Mouse (Mus musculus) heart, embryonic 10.5 days (tissue): ENCODE measurements around the gene Rps19. TPM values are rescaled to one million over a fixed set of nuclear protein-coding genes. Genes with fewer than 3 reads are reported as not detected.

Experiments
- DNase-seq: peaks from one replicate; pipeline ENCODE4 v3.0.0-alpha.2; 2017; ENCODE audit warnings: low spot score
- H3K27ac ChIP-seq: fragments of 300-500 bp; sonication (generic); 2 replicates; pipeline ENCODE4 v1.5.1; 2016; ENCODE audit warnings: mild to moderate bottlenecking
- H3K27me3 ChIP-seq: fragments of 300-500 bp; sonication (generic); 2 replicates; pipeline ENCODE4 v1.6.1; 2016; ENCODE audit warnings: mild to moderate bottlenecking; ENCODE audit not compliant: poor library complexity, insufficient read depth, severe bottlenecking
- H3K36me3 ChIP-seq: fragments of 300-500 bp; sonication (generic); 2 replicates; pipeline ENCODE4 v1.6.1; 2016; ENCODE audit warnings: mild to moderate bottlenecking, moderate library complexity
- H3K4me1 ChIP-seq: fragments of 300-500 bp; sonication (generic); 2 replicates; pipeline ENCODE4 v1.6.1; 2016; ENCODE audit warnings: mild to moderate bottlenecking
- H3K4me3 ChIP-seq: fragments of 300-500 bp; sonication (generic); 2 replicates; pipeline ENCODE4 v1.5.1; 2016; ENCODE audit warnings: mild to moderate bottlenecking, moderate library complexity
- H3K9me3 ChIP-seq: fragments of 300-500 bp; sonication (generic); 2 replicates; pipeline ENCODE4 v1.6.1; 2016; ENCODE audit warnings: mild to moderate bottlenecking, moderate library complexity
- WGBS: fragments of 180-500 bp; shearing (Covaris S2); methylation state at CpG from one replicate; pipeline ENCODE4 v1.1.7; 2016; 5-methylcytosine and 5-hydroxymethylcytosine counted together
- polyA plus RNA-seq: library from polyadenylated mRNA; unstranded; fragments of >200 nt; fragmentation: Nextera tagmentation; extraction: Ambion mirVana; gene quantifications from 2 replicates; pipeline ENCODE4 v1.2.1, GENCODE M21; 2016

Gene Rps19
- polyA plus RNA-seq, 1 experiment from 2014 or later: 1,854 TPM

DNA sequence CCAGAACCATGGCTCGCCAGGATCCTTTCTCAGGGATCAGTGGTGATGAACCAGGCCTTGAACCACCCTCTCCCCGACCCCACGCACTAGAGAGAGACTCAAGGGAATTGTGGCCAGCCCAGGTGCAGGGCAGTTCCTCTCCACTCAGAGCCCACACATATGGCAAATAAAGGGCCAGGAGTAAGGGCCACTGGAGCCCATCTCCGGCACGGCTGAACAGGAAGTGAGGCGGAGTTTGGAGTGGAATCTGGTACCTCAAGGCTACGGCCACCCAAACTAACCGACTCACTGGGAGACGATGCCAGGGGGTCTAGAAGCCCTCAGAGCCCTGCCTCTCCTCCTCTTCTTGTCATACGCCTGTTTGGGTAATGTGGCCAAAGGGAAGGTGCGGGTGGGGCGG lies 13.1 kb downstream of the Rps19 start, which contains the start of gene Cd79a:
TSS of gene Cd79a (plus strand) at position 158 of the 400 bp plus-strand sequence.
- 0 out of 2 replicates have a peak, but pooled peaks cover 1% of the 10 kb centered on the region for H3K4me1 ChIP-seq
- H3K27me3 ChIP-seq: no peaks in the 10 kb centered on the region
- H3K36me3 ChIP-seq: no peaks in the 10 kb centered on the region
- WGBS: 70% methylated on average over 12 of the region's 12 CpGs
- no peak within 1 kb of the TSS for H3K27ac ChIP-seq
- H3K4me3 ChIP-seq: no peak within 1 kb of the TSS
- no peak for DNase-seq
- no peaks in the 10 kb centered on the region for H3K9me3 ChIP-seq

DNA sequence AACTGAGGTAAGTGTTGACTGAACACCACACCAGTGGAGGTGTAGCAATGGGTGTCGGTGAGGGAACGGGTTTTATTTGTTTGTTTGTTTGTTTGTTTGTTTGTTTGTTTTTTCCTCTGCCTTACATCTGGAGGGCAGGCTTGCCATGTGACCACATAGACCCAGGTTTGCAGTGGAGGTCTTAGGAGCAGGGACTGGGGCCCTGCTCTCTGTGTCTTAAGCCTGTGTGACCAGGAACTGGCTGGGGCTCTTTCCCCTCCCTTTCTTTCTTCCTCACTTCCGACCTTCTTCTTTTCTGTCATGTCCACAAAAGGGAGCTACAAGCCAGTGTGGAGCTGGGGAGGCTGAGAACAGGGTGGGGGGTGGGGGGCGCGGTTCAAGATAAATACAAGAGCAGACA lies 13.8 kb downstream of the Rps19 start:
- no peak overlapping the region for H3K27ac ChIP-seq
- 78% methylated on average over 5 of the region's 5 CpGs for WGBS
- no peaks in the 10 kb centered on the region for H3K27me3 ChIP-seq
- H3K4me3 ChIP-seq: no peak overlapping the region
- H3K36me3 ChIP-seq: no peaks in the 10 kb centered on the region
- H3K4me1 ChIP-seq: 0 out of 2 replicates have a peak, but pooled peaks cover 6% of the 10 kb centered on the region
- H3K9me3 ChIP-seq: no peaks in the 10 kb centered on the region
- DNase-seq: no peak

DNA sequence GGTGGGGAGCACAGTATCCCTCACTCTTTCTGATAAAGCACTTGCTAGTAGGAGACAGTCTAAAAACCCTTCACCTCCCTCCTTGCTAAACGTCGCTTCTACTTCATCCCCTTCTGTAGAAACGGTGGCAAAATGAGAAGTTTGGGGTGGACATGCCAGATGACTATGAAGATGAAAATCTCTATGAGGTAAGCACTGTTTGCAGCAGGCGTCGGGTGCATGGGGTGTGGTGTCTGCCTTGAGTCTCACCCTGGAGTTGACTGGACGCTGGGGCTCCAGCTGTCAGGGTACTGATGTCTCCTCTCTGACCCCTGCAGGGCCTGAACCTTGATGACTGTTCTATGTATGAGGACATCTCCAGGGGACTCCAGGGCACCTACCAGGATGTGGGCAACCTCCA lies 16.9 kb downstream of the Rps19 start:
- Histone ChIP-seq H3K9me3 (no peaks in the 10 kb centered on the region), H3K27ac (no peak overlapping the region), H3K27me3 (no peaks in the 10 kb centered on the region), H3K4me3 (no peak overlapping the region), H3K36me3 (no peaks in the 10 kb centered on the region), H3K4me1 (peaks cover 25% of the 10 kb centered on the region)
- DNase-seq: no peak
- 70% methylated on average over 6 of the region's 6 CpGs for WGBS

DNA sequence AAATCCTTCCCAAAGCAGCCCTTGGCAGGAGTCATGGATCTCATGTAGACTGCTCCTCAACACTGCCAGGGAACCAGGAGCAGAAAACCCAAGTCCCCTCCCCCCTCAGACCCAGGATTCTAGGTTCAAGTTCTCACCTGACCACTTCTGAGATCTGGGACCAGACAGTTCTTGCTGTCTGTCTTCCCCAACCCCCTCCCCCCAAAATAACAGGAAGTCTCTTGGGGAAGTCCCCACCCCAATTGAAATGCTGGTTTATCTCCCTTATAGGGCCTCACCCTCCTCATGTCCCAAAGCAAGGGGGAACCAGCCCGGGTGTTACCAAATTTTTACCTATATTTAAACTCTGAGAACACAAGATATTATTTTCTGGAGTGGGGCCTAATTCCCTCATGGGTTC lies 17.7 kb downstream of the Rps19 start:
- DNase-seq: no peak
- Histone ChIP-seq H3K4me1 (peaks cover 33% of the 10 kb centered on the region), H3K27ac (peak overlapping the region; percentile 94; the same call in 1 of the 2 replicates), H3K9me3 (no peaks in the 10 kb centered on the region), H3K27me3 (no peaks in the 10 kb centered on the region), H3K4me3 (peak overlapping the region; percentile 80; the same call in 1 of the 2 replicates), H3K36me3 (no peaks in the 10 kb centered on the region)
- WGBS: 36% methylated on average over 1 of the region's 1 CpGs

DNA sequence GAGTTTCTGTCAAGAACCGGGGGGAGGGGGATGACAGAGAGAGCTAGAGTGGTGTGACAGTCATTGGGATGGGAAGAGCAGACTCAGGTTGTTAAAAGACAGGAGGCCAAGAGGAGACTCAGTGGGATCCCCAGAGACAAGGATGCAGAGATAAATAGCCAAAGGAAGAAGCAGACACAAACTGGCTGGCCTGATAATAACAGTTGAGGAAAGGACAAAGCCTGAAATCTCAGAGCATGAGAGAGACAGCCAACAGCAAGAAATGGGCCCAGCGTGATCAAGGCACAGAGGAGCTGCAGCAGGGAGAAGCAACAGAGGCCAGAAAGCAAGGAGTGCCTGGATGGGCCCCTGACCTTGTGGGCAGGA lies 18.1 kb downstream of the Rps19 start:
- no peak for DNase-seq
- H3K4me3 ChIP-seq: peak overlapping the region; percentile 80
- H3K4me1 ChIP-seq: peaks cover 37% of the 10 kb centered on the region
- WGBS: 48% methylated on average over 2 of the region's 2 CpGs
- peak overlapping the region; percentile 94 for H3K27ac ChIP-seq
- no peaks in the 10 kb centered on the region for H3K9me3 ChIP-seq
- H3K36me3 ChIP-seq: no peaks in the 10 kb centered on the region
- H3K27me3 ChIP-seq: no peaks in the 10 kb centered on the region

DNA sequence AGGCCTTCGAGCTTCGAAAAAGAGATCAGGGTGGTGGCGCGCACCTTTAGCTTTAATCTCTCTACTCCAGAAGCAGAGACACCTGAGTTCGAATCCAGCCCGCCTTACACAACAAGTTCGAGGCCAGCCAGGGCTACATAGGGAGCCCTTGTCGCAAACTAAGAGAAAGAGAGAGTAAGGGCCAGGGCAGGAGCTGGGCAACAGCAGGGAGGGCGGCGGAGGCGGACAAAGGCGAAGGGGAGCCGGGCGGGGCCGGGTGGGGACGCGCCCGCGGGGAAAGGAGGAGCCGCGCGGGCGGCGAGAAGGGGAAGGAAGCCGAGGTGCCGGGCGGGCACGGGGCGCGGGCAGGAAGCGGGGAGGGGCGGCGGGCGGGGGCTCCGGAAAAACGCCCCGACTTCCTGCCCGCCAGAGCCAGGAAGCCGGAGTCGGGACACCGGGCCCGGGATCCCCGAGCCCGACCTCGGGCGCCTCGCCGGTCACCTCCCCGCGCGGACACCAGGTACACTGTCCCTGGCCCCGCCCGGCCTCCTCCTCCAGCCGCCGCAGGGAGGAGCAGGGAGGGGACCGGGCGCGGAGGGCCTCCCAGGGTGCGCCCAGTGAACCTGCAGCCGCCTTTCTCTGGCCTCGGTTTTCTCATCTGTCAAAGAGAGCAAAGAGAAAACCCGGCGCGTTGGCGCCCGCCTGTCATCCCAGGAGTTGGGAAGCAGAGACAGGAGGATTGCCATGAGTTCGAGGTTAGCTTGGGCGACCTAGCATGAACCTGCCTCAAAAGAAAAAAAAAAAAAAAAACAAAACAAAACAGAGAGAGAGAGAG lies 18.7 kb downstream of the Rps19 start, which contains the start of gene Arhgef1:
TSS of gene Arhgef1 (plus strand) at position 283 of the 814 bp plus-strand sequence.
- DNase-seq: peak; percentile 88
- H3K36me3 ChIP-seq: peaks cover 4% of the 10 kb centered on the region
- peak within 1 kb of the TSS; percentile 94 for H3K27ac ChIP-seq
- H3K4me1 ChIP-seq: peaks cover 42% of the 10 kb centered on the region
- H3K4me3 ChIP-seq: peak within 1 kb of the TSS; percentile 80
- no peaks in the 10 kb centered on the region for H3K9me3 ChIP-seq
- no peaks in the 10 kb centered on the region for H3K27me3 ChIP-seq
- 5% methylated on average over 64 of the region's 68 CpGs for WGBS

DNA sequence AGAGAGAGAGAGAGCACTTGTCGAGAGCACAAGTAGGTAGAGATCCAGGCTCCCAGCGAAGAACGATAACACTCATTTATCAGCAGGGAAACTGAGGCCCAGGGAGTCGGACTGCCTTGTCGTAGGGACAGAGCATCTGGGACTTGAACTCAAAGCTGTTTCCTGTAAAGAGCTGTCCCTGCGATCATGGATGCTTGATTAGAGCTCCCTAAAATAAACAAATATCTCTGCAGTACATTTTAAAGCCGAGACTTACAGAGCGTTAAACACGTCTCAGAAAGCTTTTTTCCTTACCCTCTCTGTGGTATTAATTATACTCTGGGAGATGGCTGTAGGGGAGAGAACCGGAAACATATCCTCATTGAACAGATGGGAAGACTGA lies 19.3 kb downstream of the Rps19 start:
- DNase-seq: no peak
- no peaks in the 10 kb centered on the region for H3K27me3 ChIP-seq
- no peaks in the 10 kb centered on the region for H3K9me3 ChIP-seq
- H3K4me1 ChIP-seq: peaks cover 46% of the 10 kb centered on the region
- 34% methylated on average over 10 of the region's 10 CpGs for WGBS
- peaks cover 10% of the 10 kb centered on the region for H3K36me3 ChIP-seq
- H3K4me3 ChIP-seq: peak overlapping the region; percentile 80
- H3K27ac ChIP-seq: peak overlapping the region; percentile 94

DNA sequence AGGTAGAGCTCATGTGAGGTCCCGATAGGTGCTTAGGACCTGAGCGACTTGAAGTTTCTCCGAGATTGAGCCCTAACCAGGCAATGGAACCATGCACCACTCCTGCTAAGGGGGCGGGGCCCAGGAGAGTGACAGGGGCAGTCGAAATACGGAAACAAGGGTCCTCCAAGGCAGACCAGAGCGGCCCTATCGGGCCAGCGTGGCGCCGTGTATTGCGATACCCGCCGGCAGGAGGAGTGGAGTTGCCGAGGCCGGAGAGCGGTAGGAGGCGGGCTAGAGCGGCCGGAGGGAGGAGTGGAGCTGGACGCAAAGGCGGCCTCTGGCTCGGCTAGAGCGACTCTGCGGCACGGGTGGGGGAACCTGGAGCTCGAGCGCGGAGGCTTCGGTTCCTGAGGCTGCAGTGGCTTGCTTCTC lies 19.9 kb downstream of the Rps19 start:
- DNase-seq: peak; percentile 99
- peak overlapping the region; percentile 88 for H3K27ac ChIP-seq
- H3K4me3 ChIP-seq: peak overlapping the region; percentile 80
- WGBS: 0% methylated on average over 30 of the region's 30 CpGs
- H3K4me1 ChIP-seq: peaks cover 46% of the 10 kb centered on the region
- H3K9me3 ChIP-seq: no peaks in the 10 kb centered on the region
- peaks cover 16% of the 10 kb centered on the region for H3K36me3 ChIP-seq
- H3K27me3 ChIP-seq: no peaks in the 10 kb centered on the region

DNA sequence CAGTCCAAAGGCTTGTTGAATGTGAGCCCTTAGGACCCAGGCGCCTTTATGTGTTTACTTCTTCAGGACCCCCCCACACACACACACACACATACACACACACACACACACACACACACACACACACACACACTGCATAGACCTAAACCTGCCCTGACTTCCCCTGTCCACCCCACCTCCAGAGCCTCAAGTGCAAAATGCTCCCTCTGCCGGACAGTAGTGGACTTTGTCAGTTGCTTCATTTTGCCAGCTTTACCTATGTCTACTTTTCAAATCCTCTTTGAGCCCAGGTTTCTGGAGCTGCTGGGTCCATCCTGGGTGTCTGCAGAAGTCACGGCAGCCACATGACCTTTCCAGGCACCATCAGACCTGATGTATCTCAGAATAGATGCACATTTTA lies 20.8 kb downstream of the Rps19 start:
- Histone ChIP-seq H3K27me3 (no peaks in the 10 kb centered on the region), H3K4me1 (peaks cover 46% of the 10 kb centered on the region), H3K9me3 (no peaks in the 10 kb centered on the region), H3K4me3 (peak overlapping the region; percentile 80), H3K36me3 (peaks cover 24% of the 10 kb centered on the region), H3K27ac (peak overlapping the region; percentile 88)
- DNase-seq: peak; percentile 87
- WGBS: 14% methylated on average over 3 of the region's 3 CpGs

DNA sequence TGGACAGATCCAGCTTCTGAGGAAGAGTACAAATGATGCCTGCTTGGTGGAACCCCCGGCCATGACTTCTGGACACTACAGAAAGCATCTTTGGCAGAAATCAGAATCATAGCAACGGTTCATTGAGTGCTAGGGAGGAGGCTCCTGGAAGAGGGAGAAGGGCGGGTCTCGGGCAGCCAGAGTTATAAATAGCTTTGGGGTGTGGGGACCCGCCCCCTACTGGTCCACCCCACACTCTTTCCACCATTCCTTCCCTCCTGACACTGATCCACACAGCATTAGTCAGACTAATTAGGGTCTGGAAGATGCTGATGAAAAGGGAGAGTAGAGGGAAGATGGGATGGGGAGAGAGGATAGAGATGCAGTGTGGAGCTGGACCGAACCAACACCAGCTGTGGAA lies 22.4 kb downstream of the Rps19 start:
- WGBS: 17% methylated on average over 6 of the region's 6 CpGs
- H3K27me3 ChIP-seq: no peaks in the 10 kb centered on the region
- peak overlapping the region; percentile 12; the same call in 1 of the 2 replicates for H3K27ac ChIP-seq
- H3K4me1 ChIP-seq: peaks cover 46% of the 10 kb centered on the region
- no peak for DNase-seq
- H3K9me3 ChIP-seq: no peaks in the 10 kb centered on the region
- H3K4me3 ChIP-seq: no peak overlapping the region
- peaks cover 32% of the 10 kb centered on the region for H3K36me3 ChIP-seq

DNA sequence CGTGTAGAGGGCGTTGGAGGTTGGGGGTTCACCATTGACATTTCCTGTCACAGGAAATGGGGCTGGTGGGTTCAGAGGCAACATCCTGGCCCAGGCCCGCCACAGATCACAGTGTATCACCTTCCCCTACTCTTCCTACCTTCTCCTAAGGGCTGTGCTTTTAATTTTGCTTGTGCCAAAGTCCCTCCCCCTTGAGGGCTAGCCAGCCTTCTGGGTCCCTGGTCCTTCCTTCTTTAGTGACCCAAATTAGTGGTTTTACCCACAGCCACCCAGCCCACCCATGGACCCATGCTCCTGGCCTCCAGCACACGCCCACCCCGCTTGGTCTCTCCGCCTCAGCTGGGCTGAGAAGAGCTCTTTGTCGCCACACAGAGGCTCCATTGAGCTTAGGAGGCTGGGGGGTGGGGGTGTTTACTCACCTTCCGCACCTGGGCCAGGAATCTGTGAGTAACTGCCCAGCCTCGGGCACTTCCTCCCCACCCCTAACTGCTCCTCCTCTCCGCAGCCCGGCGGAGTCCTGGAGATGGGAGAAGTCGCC lies 23.1 kb downstream of the Rps19 start:
- H3K4me1 ChIP-seq: peaks cover 44% of the 10 kb centered on the region
- WGBS: 24% methylated on average over 13 of the region's 13 CpGs
- no peaks in the 10 kb centered on the region for H3K27me3 ChIP-seq
- peaks cover 38% of the 10 kb centered on the region for H3K36me3 ChIP-seq
- peak overlapping the region; percentile 22; the same call in 1 of the 2 replicates for H3K4me3 ChIP-seq
- peak overlapping the region; percentile 59; the same call in 1 of the 2 replicates for H3K27ac ChIP-seq
- no peak for DNase-seq
- no peaks in the 10 kb centered on the region for H3K9me3 ChIP-seq

DNA sequence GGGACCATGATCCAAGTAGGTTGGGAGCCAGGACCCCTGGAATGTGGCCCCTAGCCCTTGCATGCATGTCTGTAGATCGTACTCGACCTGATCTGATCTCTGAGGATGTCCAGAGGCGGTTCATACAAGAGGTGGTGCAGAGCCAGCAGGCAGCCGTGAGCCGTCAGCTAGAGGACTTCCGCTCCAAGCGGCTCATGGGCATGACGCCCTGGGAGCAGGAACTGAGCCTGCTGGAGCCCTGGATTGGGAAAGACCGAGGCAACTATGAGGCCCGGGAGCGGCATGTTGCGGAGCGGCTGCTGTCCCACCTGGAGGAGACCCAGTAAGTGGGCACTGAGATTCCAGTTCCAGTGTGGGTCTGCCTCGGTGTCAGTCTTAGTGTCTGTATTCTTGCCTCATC lies 28.3 kb downstream of the Rps19 start:
- DNase-seq: no peak
- Histone ChIP-seq H3K27me3 (no peaks in the 10 kb centered on the region), H3K9me3 (no peaks in the 10 kb centered on the region), H3K27ac (no peak overlapping the region), H3K4me3 (no peak overlapping the region), H3K36me3 (peaks cover 65% of the 10 kb centered on the region), H3K4me1 (peaks cover 7% of the 10 kb centered on the region)
- 89% methylated on average over 14 of the region's 14 CpGs for WGBS

DNA sequence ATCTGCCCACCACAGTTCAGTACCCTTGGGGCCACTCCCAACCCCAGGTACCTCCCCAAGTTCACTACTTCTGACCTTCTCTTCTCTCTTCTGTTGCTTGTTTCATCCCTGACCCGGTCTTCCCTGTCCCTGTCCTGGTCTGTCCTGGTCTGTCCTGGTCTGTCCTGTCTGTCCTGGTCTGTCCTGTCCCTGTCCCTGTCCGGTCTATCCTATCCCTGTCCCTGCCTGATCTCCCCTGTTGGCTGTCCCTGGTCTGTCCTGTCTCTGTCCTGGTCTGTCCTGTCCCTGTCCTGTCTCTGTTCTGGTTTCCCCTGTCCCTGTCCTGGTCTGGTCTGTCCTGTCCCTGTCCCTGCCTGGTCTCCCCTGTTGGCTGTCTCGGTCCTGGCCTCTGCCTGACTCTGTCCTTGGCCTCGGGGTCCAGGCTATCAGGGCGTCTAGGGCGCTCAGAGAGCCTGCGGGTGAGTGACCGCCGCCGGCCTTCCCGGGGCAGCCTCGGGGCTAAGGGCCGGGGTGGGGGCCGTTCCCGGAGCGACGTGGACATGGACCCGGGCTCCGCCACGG lies 34.7 kb downstream of the Rps19 start:
- Histone ChIP-seq H3K36me3 (peaks cover 76% of the 10 kb centered on the region), H3K27me3 (no peaks in the 10 kb centered on the region), H3K4me3 (no peak overlapping the region), H3K27ac (no peak overlapping the region), H3K9me3 (no peaks in the 10 kb centered on the region), H3K4me1 (no peaks in the 10 kb centered on the region)
- no peak for DNase-seq
- 91% methylated on average over 20 of the region's 20 CpGs for WGBS
